Mouse (Mus musculus) G1E (cell line): Measurements from ENCODE around the gene Abca17.

ENCODE experiments used
- CTCF ChIP-seq: IDR thresholded peaks from 2 replicates; pipeline ENCODE4 v1.5.1; 2012; ENCODE audit warnings: low read depth, low read length, inconsistent platforms, mixed read lengths
- TAL1 ChIP-seq: conservative IDR thresholded peaks from 2 replicates; pipeline ENCODE4 v1.6.1; 2012; ENCODE audit warnings: low read depth, low read length, inconsistent platforms, mixed read lengths

- no peak for TF ChIP-seq CTCF
- no peak for TF ChIP-seq TAL1
These were observed 67.5 kb downstream of the Abca17 start for GRCm38 (mm10) chr17:24283266-24283818.
